Mouse (Mus musculus) thymus, postnatal 25 days (tissue): ENCODE measurements around the gene Socs1.

ENCODE experiments used
- DNase-seq: peaks from one replicate; pipeline ENCODE4 v3.0.0; 2022

Socs1 gene

GRCm38 (mm10) chr16:10762569-10763180, 22.7 kb downstream of the Socs1 start:
- DNase-seq: no peak

GRCm38 (mm10) chr16:10761182-10761581, 24.2 kb downstream of the Socs1 start:
- no peak for DNase-seq

GRCm38 (mm10) chr16:10756168-10756567, 29.2 kb downstream of the Socs1 start:
- DNase-seq: no peak

- no peak for DNase-seq
Measured at GRCm38 (mm10) chr16:10754521-10755296, 30.6 kb downstream of the Socs1 start.

GRCm38 (mm10) chr16:10749824-10750223, 35.5 kb downstream of the Socs1 start:
- DNase-seq: no peak

GRCm38 (mm10) chr16:10749226-10749625, 36.1 kb downstream of the Socs1 start:
- peak; percentile 58 for DNase-seq

- DNase-seq: peak; percentile 41
Measured at GRCm38 (mm10) chr16:10741082-10741481, 44.3 kb downstream of the Socs1 start.

- DNase-seq: peak; percentile 46
Measured at GRCm38 (mm10) chr16:10739854-10740398, 45.4 kb downstream of the Socs1 start.

GRCm38 (mm10) chr16:10738866-10739265, 46.5 kb downstream of the Socs1 start:
- no peak for DNase-seq

GRCm38 (mm10) chr16:10737571-10737970, 47.8 kb downstream of the Socs1 start:
- no peak for DNase-seq

- DNase-seq: no peak
Measured at GRCm38 (mm10) chr16:10736364-10736763, 49.0 kb downstream of the Socs1 start.

- no peak for DNase-seq
Measured at GRCm38 (mm10) chr16:10735781-10736180, 49.6 kb downstream of the Socs1 start.

GRCm38 (mm10) chr16:10732421-10732820, 52.9 kb downstream of the Socs1 start:
- DNase-seq: peak; percentile 63
